Mouse (Mus musculus) megakaryocyte-erythroid progenitor cell, adult 5 weeks (primary cell): Measurements from ENCODE around the gene Tac4. TPM values are rescaled to one million over a fixed set of nuclear protein-coding genes. Genes with fewer than 3 reads are reported as not detected.

Experiments used
- polyA plus RNA-seq: library from polyadenylated mRNA; stranded (reverse); fragments of >175 nt; gene quantifications from 2 replicates; pipeline ENCODE4 v1.2.3, GENCODE M21; 2012

The Tac4 gene
- polyA plus RNA-seq = 0.10 TPM in 1 of 2 replicates, not detected in the other

DNA sequence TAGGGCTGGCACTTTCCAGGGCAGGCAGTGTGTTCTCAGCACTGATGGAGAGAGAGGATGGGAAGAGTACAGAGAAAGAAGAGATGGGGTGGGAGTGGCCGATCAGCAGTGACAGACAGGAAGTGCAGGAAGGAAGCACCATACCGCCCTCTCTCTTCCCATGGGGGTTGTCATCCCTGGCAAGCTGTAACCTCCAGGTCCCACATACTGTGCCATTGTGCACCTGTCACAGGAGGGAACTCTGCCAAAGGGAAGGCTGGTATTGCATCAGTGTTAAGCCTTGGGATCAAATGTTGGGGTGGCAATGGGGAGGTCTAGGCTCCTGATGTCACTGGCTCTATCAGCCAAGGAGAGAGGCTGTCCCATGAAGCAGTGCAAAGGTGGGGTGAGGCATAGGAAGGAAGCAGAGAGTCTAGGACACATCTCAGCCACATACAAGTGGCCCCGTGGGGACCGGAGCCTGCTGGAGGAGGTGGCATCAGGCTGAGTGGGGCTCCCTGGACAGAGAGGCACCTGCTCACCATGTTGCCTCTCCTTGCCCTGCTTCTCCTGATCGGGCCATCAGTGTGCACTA is at the start of gene Tac4:
Tac4 (plus strand) TSS at position 352 of the 574 bp plus-strand sequence.

GRCm38 (mm10) chr11:95310007-95310647 is 48.8 kb downstream of the Tac4 start, which contains the start of gene Kat7:
Kat7 (minus strand) TSS chr11:95310246.

Other genes starting within 250 kb of the Tac4 start
- 15.8 and 18.5 TPM in 2 replicates for gene Pdk2, start 220.2 kb upstream of the Tac4 start, polyA plus RNA-seq
- 0.23 and 0.24 TPM in 2 replicates for gene Itga3, start 184.7 kb upstream of the Tac4 start, polyA plus RNA-seq
- gene Dlx3, start 141.4 kb upstream of the Tac4 start, polyA plus RNA-seq = 0.02 and 0.19 TPM in 2 replicates
- 0.08 TPM in 1 of 2 replicates, not detected in the other for gene Dlx4, start 115.3 kb upstream of the Tac4 start, polyA plus RNA-seq
- gene Kat7, start 48.7 kb downstream of the Tac4 start, polyA plus RNA-seq = 49.2 and 57.7 TPM in 2 replicates
- gene Fam117a, start 75.5 kb downstream of the Tac4 start, polyA plus RNA-seq = 468 and 504 TPM in 2 replicates
- gene Slc35b1, start 123.2 kb downstream of the Tac4 start, polyA plus RNA-seq = 9.7 and 9.9 TPM in 2 replicates
- 59.9 and 67.3 TPM in 2 replicates for gene Spop, start 152.6 kb downstream of the Tac4 start, polyA plus RNA-seq